Mouse (Mus musculus) bone marrow, adult 2 months (tissue): Measurements from ENCODE around the gene Tcf23.

Experiments used
- CTCF ChIP-seq: fragments of 200-500 bp; IDR thresholded peaks from 2 replicates; pipeline ENCODE4 v1.5.1; 2011; ENCODE audit warnings: low read length, control low read depth; ENCODE audit not compliant: control insufficient read depth, insufficient read depth
- POLR2A ChIP-seq: fragments of 200-500 bp; IDR thresholded peaks from 2 replicates; pipeline ENCODE4 v1.6.1; 2011; ENCODE audit warnings: low read depth, mild to moderate bottlenecking, control low read depth, low read length, borderline replicate concordance; ENCODE audit not compliant: control insufficient read depth

GRCm38 (mm10) chr5:30959198-30959854 is 9.1 kb upstream of the Tcf23 start:
- TF ChIP-seq POLR2A (no peak), CTCF (no peak)
